Mouse (Mus musculus) MEL (cell line): ENCODE results near the gene Rab1b. TPM values are rescaled to one million over a fixed set of nuclear protein-coding genes. Genes with fewer than 3 reads are reported as not detected.
"Not testable (repeated sequence)": the region's sequence is repeated elsewhere in the genome, so short reads cannot be mapped to it uniquely, and the experiment has no call there.

Experiments used
- DNase-seq: peaks from one replicate; pipeline ENCODE4 v3.0.0; 2011; ENCODE audit warnings: low read depth, low spot score
- H3K27ac ChIP-seq: 2 replicates; pipeline ENCODE4 v1.5.1; 2012; ENCODE audit warnings: low read depth, mild to moderate bottlenecking, control low read depth, low read length, moderate library complexity; ENCODE audit not compliant: control insufficient read depth
- H3K27me3 ChIP-seq, 2 experiments: fragments of 150-350 bp in 1 of 2; sonication (generic) in 1 of 2; 2 replicates each; pipeline ENCODE4 v1.6.1; 2012; ENCODE audit warnings: low read length in 2 of 2, mild to moderate bottlenecking in 2 of 2, improper control_type of control experiment in 1 of 2, moderate library complexity in 1 of 2; ENCODE audit not compliant: insufficient read depth in 2 of 2, control insufficient read depth in 1 of 2
- H3K36me3 ChIP-seq, 2 experiments: 2 replicates each; pipeline ENCODE4 v1.6.1; 2012 to 2014; ENCODE audit warnings: low read length in 2 of 2, improper control_type of control experiment in 1 of 2, inconsistent platforms in 1 of 2, mild to moderate bottlenecking in 1 of 2; ENCODE audit not compliant: insufficient read depth in 2 of 2, control insufficient read depth in 1 of 2
- H3K4me1 ChIP-seq, 2 experiments: fragments of 150-350 bp in 1 of 2; sonication (generic) in 1 of 2; 2 replicates each; pipeline ENCODE4 v1.6.1; 2012; ENCODE audit warnings: low read length in 2 of 2, improper control_type of control experiment in 1 of 2, mild to moderate bottlenecking in 1 of 2; ENCODE audit not compliant: insufficient read depth in 2 of 2, control insufficient read depth in 1 of 2
- H3K4me3 ChIP-seq, 2 experiments: fragments of 150-350 bp in 1 of 2; sonication (generic) in 1 of 2; 2 replicates each; pipeline ENCODE4 v1.5.1; 2012; ENCODE audit warnings: low read depth in 2 of 2, low read length in 2 of 2, mild to moderate bottlenecking in 2 of 2, moderate library complexity in 2 of 2, control low read depth in 1 of 2, improper control_type of control experiment in 1 of 2; ENCODE audit not compliant: control insufficient read depth in 1 of 2, insufficient read depth in 1 of 2
- H3K79me2 ChIP-seq: 2 replicates; pipeline ENCODE4 v1.6.1; 2012; ENCODE audit warnings: mild to moderate bottlenecking, low read length, moderate library complexity; ENCODE audit not compliant: control insufficient read depth, poor library complexity, insufficient read depth
- H3K9ac ChIP-seq: 2 replicates; pipeline ENCODE4 v1.6.1; 2012; ENCODE audit warnings: low read depth, mild to moderate bottlenecking, control low read depth, low read length, moderate library complexity; ENCODE audit not compliant: control insufficient read depth, poor library complexity, severe bottlenecking
- H3K9me3 ChIP-seq: fragments of 150-350 bp; sonication (generic); replicated peaks from 2 replicates; pipeline ENCODE4 v1.6.1; 2012; ENCODE audit warnings: mild to moderate bottlenecking, low read length, improper control_type of control experiment, moderate library complexity; ENCODE audit not compliant: insufficient read depth
- BHLHE40 ChIP-seq: IDR thresholded peaks from 2 replicates; pipeline ENCODE4 v1.6.1; 2012; ENCODE audit warnings: low read depth, mild to moderate bottlenecking, inconsistent platforms, low read length, improper control_type of control experiment, borderline replicate concordance
- CHD1 ChIP-seq: IDR thresholded peaks from 2 replicates; pipeline ENCODE4 v1.6.1; 2012; ENCODE audit warnings: low read depth, mild to moderate bottlenecking, inconsistent platforms, low read length, improper control_type of control experiment
- E2F4 ChIP-seq: IDR thresholded peaks from 2 replicates; pipeline ENCODE4 v1.6.1; 2011; ENCODE audit warnings: low read depth, low read length, improper control_type of control experiment, borderline replicate concordance
- EP300 ChIP-seq, 2 experiments: IDR thresholded peaks; 2 replicates each; pipeline ENCODE4 v1.6.1; 2011; ENCODE audit warnings: improper control_type of control experiment in 2 of 2, low read length in 2 of 2, low read depth in 1 of 2, mild to moderate bottlenecking in 1 of 2
- GATA1 ChIP-seq: IDR thresholded peaks from 2 replicates; pipeline ENCODE4 v1.6.1; 2011; ENCODE audit warnings: low read depth, low read length, improper control_type of control experiment
- HCFC1 ChIP-seq: IDR thresholded peaks from 2 replicates; pipeline ENCODE4 v1.6.1; 2012; ENCODE audit warnings: low read depth, mild to moderate bottlenecking, inconsistent platforms, low read length, improper control_type of control experiment, moderate library complexity
- KAT2A ChIP-seq: conservative IDR thresholded peaks from 2 replicates; pipeline ENCODE4 v1.6.1; 2012; ENCODE audit warnings: low read depth, low read length, improper control_type of control experiment, inconsistent platforms
- MAZ ChIP-seq: IDR thresholded peaks from 2 replicates; pipeline ENCODE4 v1.6.1; 2012; ENCODE audit warnings: low read depth, mild to moderate bottlenecking, inconsistent platforms, low read length, improper control_type of control experiment
- MEF2A ChIP-seq: IDR thresholded peaks from 2 replicates; pipeline ENCODE4 v1.6.1; 2014; ENCODE audit warnings: low read depth, mild to moderate bottlenecking, inconsistent platforms, low read length, improper control_type of control experiment; ENCODE audit not compliant: poor library complexity, insufficient replicate concordance, severe bottlenecking; ENCODE audit errors: extremely low read depth
- NELFE ChIP-seq: IDR thresholded peaks from 2 replicates; pipeline ENCODE4 v1.6.1; 2011; ENCODE audit warnings: low read depth, low read length, improper control_type of control experiment
- POLR2A ChIP-seq, 2 experiments: IDR thresholded peaks; 2 replicates each; pipeline ENCODE4 v1.6.1; 2011 to 2012; ENCODE audit warnings: low read length in 2 of 2, mild to moderate bottlenecking in 2 of 2, control low read depth in 1 of 2, improper control_type of control experiment in 1 of 2, low read depth in 1 of 2, moderate library complexity in 1 of 2; ENCODE audit not compliant: control insufficient read depth in 1 of 2, insufficient read depth in 1 of 2, poor library complexity in 1 of 2
- RAD21 ChIP-seq: IDR thresholded peaks from 2 replicates; pipeline ENCODE4 v1.6.1; 2011; ENCODE audit warnings: mild to moderate bottlenecking, low read depth, low read length, improper control_type of control experiment
- TBP ChIP-seq: IDR thresholded peaks from 2 replicates; pipeline ENCODE4 v1.8.0; 2011; ENCODE audit warnings: low read depth, low read length, improper control_type of control experiment
- TCF12 ChIP-seq: IDR thresholded peaks from 2 replicates; pipeline ENCODE4 v1.6.1; 2014; ENCODE audit warnings: low read depth, mild to moderate bottlenecking, inconsistent platforms, low read length, improper control_type of control experiment, moderate library complexity
- UBTF ChIP-seq: IDR thresholded peaks from 2 replicates; pipeline ENCODE4 v1.6.1; 2012; ENCODE audit warnings: low read depth, mild to moderate bottlenecking, inconsistent platforms, low read length, improper control_type of control experiment, moderate library complexity, borderline replicate concordance; ENCODE audit not compliant: insufficient read depth
- USF2 ChIP-seq, 2 experiments: IDR thresholded peaks; 2 replicates each; pipeline ENCODE4 v1.6.1; 2011 to 2012; ENCODE audit warnings: improper control_type of control experiment in 2 of 2, low read length in 2 of 2, borderline replicate concordance in 1 of 2, inconsistent platforms in 1 of 2, low read depth in 1 of 2, mild to moderate bottlenecking in 1 of 2; ENCODE audit not compliant: insufficient read depth in 1 of 2
- ZC3H11A ChIP-seq: IDR thresholded peaks from 2 replicates; pipeline ENCODE4 v1.6.1; 2012; ENCODE audit warnings: low read depth, mild to moderate bottlenecking, inconsistent platforms, low read length, improper control_type of control experiment
- ZNF384 ChIP-seq: IDR thresholded peaks from 2 replicates; pipeline ENCODE4 v1.6.1; 2012; ENCODE audit warnings: low read depth, mild to moderate bottlenecking, inconsistent platforms, low read length, improper control_type of control experiment
- polyA plus RNA-seq, 2 experiments: library from polyadenylated mRNA; stranded (reverse) in 1 of 2; unstranded in 1 of 2; fragments of >175 nt in 1 of 2; fragments of >200 nt in 1 of 2; gene quantifications; 2 replicates each; pipeline versions ENCODE4 v1.2.1 to v1.2.4; 2012; ENCODE audit warnings: low replicate concordance in 2 of 2, low read depth in 1 of 2; ENCODE audit not compliant: insufficient read length in 2 of 2, insufficient read depth in 1 of 2, missing spikeins in 1 of 2
- total RNA-seq: library from RNA; depleted of rRNA; stranded (reverse); fragments of 300-350 nt; gene quantifications from 2 replicates; pipeline ENCODE4 v1.2.3, GENCODE M21; 2012

The Rab1b gene
- total and polyA plus RNA-seq, 3 experiments, result 86.4 to 162 TPM; not detected in 1

DNA sequence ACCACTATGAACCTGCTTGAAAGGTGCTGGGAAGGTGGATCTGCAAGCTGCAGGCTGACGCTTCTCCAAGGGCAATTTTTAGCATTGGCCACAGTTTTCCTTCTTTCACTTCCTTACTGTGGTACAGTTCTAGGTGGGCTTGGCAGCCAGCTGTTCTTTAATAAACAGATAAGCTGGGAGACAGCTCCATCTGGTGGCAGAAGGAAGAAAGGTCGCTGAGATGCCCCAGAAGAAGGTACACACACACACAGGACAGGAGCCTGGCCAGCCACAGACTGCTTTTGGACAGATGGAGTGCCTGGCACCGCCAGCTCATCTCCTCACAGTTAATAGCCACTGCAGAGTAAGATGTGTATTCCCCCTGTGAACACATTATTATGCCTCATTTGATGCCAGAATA lies 44.5 kb upstream of the Rab1b start (continued):
- TF ChIP-seq CHD1 (no peak), MAZ (no peak), BHLHE40 (no peak), GATA1 (peak; percentile 47; the same call in 1 of the 2 replicates), TBP (no peak), UBTF (no peak), RAD21 (peak; percentile 78), ZC3H11A (peak; percentile 48), USF2 (IDR thresholded peaks at IDR 0.05; ENCODE audit: borderline replicate concordance in 1 of 2, insufficient read depth in 1 of 2, low read depth in 1 of 2, low read length in 2 of 2) (no peak), E2F4 (no peak), EP300 (IDR thresholded peaks at IDR 0.05; ENCODE audit: low read depth in 1 of 2, low read length in 2 of 2) (no peak), ZNF384 (no peak), KAT2A (no peak), MEF2A (no peak), POLR2A (IDR thresholded peaks at IDR 0.05; ENCODE audit: control insufficient read depth in 1 of 2, insufficient read depth in 1 of 2, low read depth in 1 of 2, low read length in 2 of 2, poor library complexity in 1 of 2) (no peak), HCFC1 (no peak), NELFE (no peak), TCF12 (no peak)
- TF ChIP-seq, all 39 proteins: peak for 6

GRCm38 (mm10) chr19:5150358-5150757 lies 43.5 kb upstream of the Rab1b start:
- H3K4me3 ChIP-seq, result no peak overlapping the region
- TF ChIP-seq UBTF, result no peak
- H3K27ac ChIP-seq, result no peak overlapping the region
- H3K4me1 ChIP-seq, result peaks cover 0 to 10% of the 10 kb centered on the region in 2 experiments; a peak in 1 of 4 replicates
- H3K79me2 ChIP-seq, result no peaks in the 10 kb centered on the region
- H3K27me3 ChIP-seq, result no peaks in the 10 kb centered on the region
- DNase-seq, result no peak
- H3K9ac ChIP-seq, result no peak overlapping the region
- H3K9me3 ChIP-seq, result no peaks in the 10 kb centered on the region
- H3K36me3 ChIP-seq, result peaks cover 0 to 6% of the 10 kb centered on the region in 2 experiments; a peak in 2 of 4 replicates

GRCm38 (mm10) chr19:5149041-5149440 lies 42.2 kb upstream of the Rab1b start:
- not testable (repeated sequence) for H3K79me2 ChIP-seq, H3K27me3 ChIP-seq, H3K4me1 ChIP-seq, H3K9ac ChIP-seq, H3K4me3 ChIP-seq, H3K9me3 ChIP-seq, H3K36me3 ChIP-seq
- peak overlapping the region; percentile 30; the same call in 1 of the 2 replicates for H3K27ac ChIP-seq
- DNase-seq, result peak; percentile 49
